Mouse (Mus musculus) limb, embryonic 12.5 days (tissue): ENCODE data around the gene Als2. TPM values are rescaled to one million over a fixed set of nuclear protein-coding genes. Genes with fewer than 3 reads are reported as not detected.

Experiments
- ATAC-seq: fragments of 200-750 bp; cut with Nextera tagmentation; 2 replicates; pipeline ENCODE4 v1.8.0; 2017; ENCODE audit warnings: low read depth, moderate TSS enrichment; ENCODE audit not compliant: insufficient number of reproducible peaks, insufficient read depth, low FRiP score, low TSS enrichment
- H3K27ac ChIP-seq: fragments of 300-500 bp; sonication (generic); 2 replicates; pipeline ENCODE4 v1.5.1; 2016; ENCODE audit warnings: mild to moderate bottlenecking, moderate library complexity
- H3K27me3 ChIP-seq: fragments of 300-500 bp; sonication (generic); 2 replicates; pipeline ENCODE4 v1.6.1; 2016; ENCODE audit warnings: mild to moderate bottlenecking, moderate library complexity
- H3K36me3 ChIP-seq: fragments of 300-500 bp; sonication (generic); 2 replicates; pipeline ENCODE4 v1.6.1; 2016; ENCODE audit warnings: mild to moderate bottlenecking, moderate library complexity
- H3K4me1 ChIP-seq: fragments of 300-500 bp; sonication (generic); replicated peaks from 2 replicates; pipeline ENCODE4 v1.6.1; 2016
- H3K4me2 ChIP-seq: fragments of 300-500 bp; sonication (generic); 2 replicates; pipeline ENCODE4 v1.6.1; 2016; ENCODE audit warnings: mild to moderate bottlenecking, moderate library complexity
- H3K4me3 ChIP-seq: fragments of 300-500 bp; sonication (generic); replicated peaks from 2 replicates; pipeline ENCODE4 v1.5.1; 2016; ENCODE audit warnings: mild to moderate bottlenecking
- H3K9ac ChIP-seq: fragments of 300-500 bp; sonication (generic); replicated peaks from 2 replicates; pipeline ENCODE4 v1.6.1; 2016; ENCODE audit warnings: mild to moderate bottlenecking, moderate library complexity
- H3K9me3 ChIP-seq: fragments of 300-500 bp; sonication (generic); 2 replicates; pipeline ENCODE4 v1.6.1; 2016; ENCODE audit warnings: mild to moderate bottlenecking, moderate library complexity
- WGBS: fragments of 180-500 bp; shearing (Covaris S2); methylation state at CpG from one replicate; pipeline ENCODE4 v1.1.7; 2016; 5-methylcytosine and 5-hydroxymethylcytosine counted together
- polyA plus RNA-seq: library from polyadenylated mRNA; unstranded; fragments of >200 nt; fragmentation: Nextera tagmentation; extraction: Ambion mirVana; gene quantifications from 2 replicates; pipeline ENCODE4 v1.2.1, GENCODE M21; 2016

Gene Als2
- polyA plus RNA-seq, 1 experiment from 2014 or later, result 11.7 TPM

GRCm38 (mm10) chr1:59163030-59163461 lies 74.0 kb downstream of the Als2 start, which contains the start of gene Mpp4:
Gene Mpp4 (minus strand): TSS chr1:59163389.
- no peak within 1 kb of the TSS for H3K9ac ChIP-seq
- no peak within 1 kb of the TSS for H3K4me3 ChIP-seq
- H3K4me1 ChIP-seq, result no peaks in the 10 kb centered on the region
- H3K4me2 ChIP-seq, result no peak within 1 kb of the TSS
- no peak for ATAC-seq
- H3K9me3 ChIP-seq, result no peaks in the 10 kb centered on the region
- no peaks in the 10 kb centered on the region for H3K27me3 ChIP-seq
- no peak within 1 kb of the TSS for H3K27ac ChIP-seq
- peaks cover 45% of the 10 kb centered on the region for H3K36me3 ChIP-seq
- 68% methylated on average over 12 of the region's 12 CpGs for WGBS

DNA sequence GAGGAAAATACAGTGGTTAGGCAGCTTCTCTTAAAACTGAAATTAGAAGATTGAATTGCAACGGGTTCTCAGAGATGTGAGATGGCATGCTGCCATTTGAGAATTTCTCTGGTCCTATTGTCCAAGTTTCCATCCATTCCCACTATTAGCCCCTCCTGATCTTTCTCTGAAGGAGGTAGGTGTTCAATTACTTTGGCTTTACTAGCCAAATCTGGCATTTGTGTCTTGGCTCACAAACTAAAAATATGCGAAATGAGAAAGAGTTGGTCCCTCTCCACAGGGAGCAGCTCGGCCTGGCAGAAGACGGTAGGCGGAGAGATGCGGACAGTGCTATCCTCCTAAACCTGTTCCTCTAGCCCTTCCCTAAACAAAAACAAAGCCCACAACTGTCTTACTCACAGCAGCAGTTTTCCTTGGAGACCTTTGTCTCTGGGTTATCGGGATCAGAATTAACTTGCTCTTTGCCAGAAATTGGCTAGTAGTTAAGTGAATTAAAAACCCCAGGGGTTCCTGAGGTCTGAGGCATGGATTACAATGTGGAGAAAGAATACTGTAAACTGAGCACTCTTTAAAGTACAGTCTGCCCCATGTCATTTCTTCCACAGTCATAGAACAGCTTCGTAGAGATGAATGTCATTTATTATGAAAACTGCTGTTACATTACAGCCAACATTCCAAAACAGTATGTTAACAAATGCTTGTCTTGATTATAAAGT lies 74.6 kb downstream of the Als2 start:
- H3K4me3 ChIP-seq, result no peak overlapping the region
- no peak overlapping the region for H3K27ac ChIP-seq

DNA sequence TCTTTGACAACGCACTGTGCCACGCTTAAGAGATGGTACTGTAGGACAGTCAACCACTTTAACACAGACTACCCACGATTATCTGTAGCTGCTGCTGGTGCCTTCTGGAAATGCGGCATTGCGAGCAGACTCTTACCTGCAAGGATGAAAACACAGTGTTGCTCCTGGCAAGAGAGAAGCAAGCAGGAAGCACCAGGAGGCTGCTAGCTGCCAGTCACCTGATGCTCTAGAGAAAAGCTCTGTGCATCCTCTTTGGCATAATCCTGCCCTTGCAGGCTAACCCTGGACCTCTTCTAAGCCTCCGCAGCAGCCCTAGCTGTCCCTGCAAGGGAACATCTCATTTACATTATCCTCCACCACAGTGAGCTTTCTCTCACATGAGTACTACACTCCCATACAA lies 75.6 kb downstream of the Als2 start:
- Histone ChIP-seq H3K9me3 (no peaks in the 10 kb centered on the region), H3K36me3 (peaks cover 29% of the 10 kb centered on the region), H3K4me2 (no peak overlapping the region), H3K4me3 (no peak overlapping the region), H3K4me1 (no peaks in the 10 kb centered on the region), H3K27me3 (no peaks in the 10 kb centered on the region), H3K9ac (no peak overlapping the region), H3K27ac (no peak overlapping the region)
- WGBS, result 83% methylated on average over 6 of the region's 6 CpGs
- no peak for ATAC-seq

More for the DNA sequence above, 74.6 kb downstream of the Als2 start:
- peaks cover 40% of the 10 kb centered on the region for H3K36me3 ChIP-seq
- ATAC-seq, result no peak
- H3K27me3 ChIP-seq, result no peaks in the 10 kb centered on the region
- no peaks in the 10 kb centered on the region for H3K9me3 ChIP-seq
- 69% methylated on average over 8 of the region's 8 CpGs for WGBS
- no peaks in the 10 kb centered on the region for H3K4me1 ChIP-seq
- no peak overlapping the region for H3K9ac ChIP-seq
- H3K4me2 ChIP-seq, result no peak overlapping the region

- H3K9me3 ChIP-seq, result no peaks in the 10 kb centered on the region
- H3K4me2 ChIP-seq, result no peak overlapping the region
- H3K27ac ChIP-seq, result no peak overlapping the region
- peaks cover 24% of the 10 kb centered on the region for H3K36me3 ChIP-seq
- H3K27me3 ChIP-seq, result no peaks in the 10 kb centered on the region
- H3K4me1 ChIP-seq, result no peaks in the 10 kb centered on the region
- 80% methylated on average over 6 of the region's 6 CpGs for WGBS
- H3K9ac ChIP-seq, result no peak overlapping the region
- ATAC-seq, result no peak
- H3K4me3 ChIP-seq, result no peak overlapping the region
These were observed 76.2 kb downstream of the Als2 start for GRCm38 (mm10) chr1:59160871-59161270.

GRCm38 (mm10) chr1:59159136-59159535 lies 77.9 kb downstream of the Als2 start:
- H3K4me1 ChIP-seq, result no peaks in the 10 kb centered on the region
- ATAC-seq, result no peak
- H3K4me2 ChIP-seq, result no peak overlapping the region
- no peak overlapping the region for H3K9ac ChIP-seq
- peaks cover 21% of the 10 kb centered on the region for H3K36me3 ChIP-seq
- no peak overlapping the region for H3K27ac ChIP-seq
- no peaks in the 10 kb centered on the region for H3K9me3 ChIP-seq
- no peak overlapping the region for H3K4me3 ChIP-seq
- 86% methylated on average over 3 of the region's 3 CpGs for WGBS
- no peaks in the 10 kb centered on the region for H3K27me3 ChIP-seq

GRCm38 (mm10) chr1:59158498-59158897 lies 78.5 kb downstream of the Als2 start:
- ATAC-seq, result no peak
- 85% methylated on average over 7 of the region's 7 CpGs for WGBS

DNA sequence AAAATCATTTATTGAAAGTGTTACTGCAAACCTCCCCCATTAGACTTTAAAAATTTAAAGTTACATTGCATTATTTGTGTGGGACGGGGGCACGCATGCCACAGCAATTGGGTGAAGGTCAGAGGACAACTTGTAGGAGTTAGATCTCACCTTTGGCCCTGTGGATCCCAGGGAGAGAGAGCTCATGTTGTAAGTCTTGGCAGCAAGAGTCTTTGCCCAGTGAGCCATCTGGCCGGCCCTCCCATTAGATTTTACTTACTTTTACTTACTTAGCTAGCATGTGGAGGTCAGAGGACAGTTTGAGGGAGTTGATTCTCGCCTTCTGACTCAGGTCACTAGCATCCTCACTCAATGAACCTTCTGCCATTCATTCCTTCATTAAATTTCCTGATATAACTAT lies 79.2 kb downstream of the Als2 start:
- Histone ChIP-seq H3K4me3 (no peak overlapping the region), H3K27ac (no peak overlapping the region), H3K36me3 (peaks cover 8% of the 10 kb centered on the region; the same call in 1 of the 2 replicates), H3K27me3 (no peaks in the 10 kb centered on the region), H3K9ac (no peak overlapping the region), H3K9me3 (no peaks in the 10 kb centered on the region), H3K4me2 (no peak overlapping the region), H3K4me1 (no peaks in the 10 kb centered on the region)
- no peak for ATAC-seq
- 90% methylated on average over 4 of the region's 4 CpGs for WGBS

More at GRCm38 (mm10) chr1:59158498-59158897, 78.5 kb downstream of the Als2 start:
- H3K9ac ChIP-seq, result no peak overlapping the region
- no peaks in the 10 kb centered on the region for H3K27me3 ChIP-seq
- H3K27ac ChIP-seq, result no peak overlapping the region
- no peak overlapping the region for H3K4me3 ChIP-seq
- no peaks in the 10 kb centered on the region for H3K9me3 ChIP-seq
- peaks cover 14% of the 10 kb centered on the region for H3K36me3 ChIP-seq
- H3K4me1 ChIP-seq, result no peaks in the 10 kb centered on the region
- no peak overlapping the region for H3K4me2 ChIP-seq

GRCm38 (mm10) chr1:59152346-59152745 lies 84.7 kb downstream of the Als2 start:
- Histone ChIP-seq H3K9ac (no peak overlapping the region), H3K4me2 (no peak overlapping the region), H3K9me3 (no peaks in the 10 kb centered on the region), H3K4me3 (no peak overlapping the region), H3K4me1 (no peaks in the 10 kb centered on the region), H3K36me3 (no peaks in the 10 kb centered on the region), H3K27me3 (no peaks in the 10 kb centered on the region), H3K27ac (no peak overlapping the region)
- 77% methylated on average over 4 of the region's 4 CpGs for WGBS
- no peak for ATAC-seq

GRCm38 (mm10) chr1:59150542-59150941 lies 86.5 kb downstream of the Als2 start:
- WGBS, result 73% methylated on average over 5 of the region's 5 CpGs
- Histone ChIP-seq H3K4me3 (no peak overlapping the region), H3K36me3 (no peaks in the 10 kb centered on the region), H3K27ac (no peak overlapping the region), H3K4me1 (no peaks in the 10 kb centered on the region), H3K9ac (no peak overlapping the region), H3K4me2 (no peak overlapping the region), H3K27me3 (no peaks in the 10 kb centered on the region), H3K9me3 (no peaks in the 10 kb centered on the region)
- no peak for ATAC-seq

GRCm38 (mm10) chr1:59144543-59144942 lies 92.5 kb downstream of the Als2 start:
- Histone ChIP-seq H3K27ac (no peak overlapping the region), H3K9ac (no peak overlapping the region), H3K4me3 (no peak overlapping the region), H3K4me1 (no peaks in the 10 kb centered on the region), H3K9me3 (no peaks in the 10 kb centered on the region), H3K36me3 (no peaks in the 10 kb centered on the region), H3K4me2 (no peak overlapping the region), H3K27me3 (no peaks in the 10 kb centered on the region)
- 75% methylated on average over 10 of the region's 10 CpGs for WGBS
- no peak for ATAC-seq

DNA sequence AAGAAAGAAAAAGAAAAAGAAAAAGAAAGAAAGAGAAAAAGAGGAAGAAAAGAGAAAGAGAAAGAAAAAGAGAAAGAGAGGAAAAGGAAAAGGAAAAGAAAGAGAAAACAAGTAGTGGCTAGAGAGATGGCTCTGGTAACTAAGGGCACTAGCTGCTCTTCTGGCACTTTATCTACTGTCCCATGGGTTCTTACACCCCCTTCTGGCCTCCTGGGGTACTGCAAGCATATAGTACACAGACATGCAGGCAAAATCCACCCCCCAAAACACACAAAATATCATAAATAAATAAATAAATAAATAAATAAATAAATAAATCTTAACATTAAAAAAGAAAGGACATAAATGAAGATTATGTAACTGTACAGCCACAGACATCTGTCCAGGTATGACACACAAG lies 94.2 kb downstream of the Als2 start:
- Histone ChIP-seq H3K9me3 (no peaks in the 10 kb centered on the region), H3K4me2 (no peak overlapping the region), H3K4me3 (no peak overlapping the region), H3K9ac (no peak overlapping the region), H3K36me3 (no peaks in the 10 kb centered on the region), H3K4me1 (no peaks in the 10 kb centered on the region), H3K27me3 (no peaks in the 10 kb centered on the region), H3K27ac (no peak overlapping the region)
- no peak for ATAC-seq

- H3K27ac ChIP-seq, result no peak overlapping the region
- no peak overlapping the region for H3K9ac ChIP-seq
- H3K9me3 ChIP-seq, result no peaks in the 10 kb centered on the region
- no peak overlapping the region for H3K4me2 ChIP-seq
- no peak for ATAC-seq
- no peak overlapping the region for H3K4me3 ChIP-seq
- H3K36me3 ChIP-seq, result no peaks in the 10 kb centered on the region
- WGBS, result 79% methylated on average over 5 of the region's 5 CpGs
- no peaks in the 10 kb centered on the region for H3K27me3 ChIP-seq
- no peaks in the 10 kb centered on the region for H3K4me1 ChIP-seq
These were observed 102.6 kb downstream of the Als2 start for GRCm38 (mm10) chr1:59134419-59134818.
